Mouse (Mus musculus) megakaryocyte, embryonic 14.5 days (primary cell): ENCODE data around the gene Lrrc56.

Source experiments
- FLI1 ChIP-seq: IDR thresholded peaks from 2 replicates; pipeline ENCODE4 v1.6.1; 2012; ENCODE audit warnings: low read length, inconsistent platforms, mixed read lengths
- GATA1 ChIP-seq: IDR thresholded peaks from 3 replicates; pipeline ENCODE4 v1.6.1; 2012; ENCODE audit warnings: mixed read lengths, low read length, inconsistent platforms, borderline replicate concordance

- TF ChIP-seq FLI1 (no peak), GATA1 (no peak)
Measured at GRCm38 (mm10) chr7:141231111-141231510, 37.2 kb downstream of the Lrrc56 start.
